Mouse (Mus musculus) CD4-positive, CD25-positive, alpha-beta regulatory T cell, adult 2 months (primary cell): ENCODE measurements around the gene Hmcn2.
A peak's percentile ranks its signal among the peaks of the same experiment; 100 is the strongest.

Source experiments
- DNase-seq: peaks from one replicate; pipeline ENCODE4 v3.0.0-alpha.2; 2012; ENCODE audit warnings: low read depth, low spot score

Hmcn2 gene

DNA sequence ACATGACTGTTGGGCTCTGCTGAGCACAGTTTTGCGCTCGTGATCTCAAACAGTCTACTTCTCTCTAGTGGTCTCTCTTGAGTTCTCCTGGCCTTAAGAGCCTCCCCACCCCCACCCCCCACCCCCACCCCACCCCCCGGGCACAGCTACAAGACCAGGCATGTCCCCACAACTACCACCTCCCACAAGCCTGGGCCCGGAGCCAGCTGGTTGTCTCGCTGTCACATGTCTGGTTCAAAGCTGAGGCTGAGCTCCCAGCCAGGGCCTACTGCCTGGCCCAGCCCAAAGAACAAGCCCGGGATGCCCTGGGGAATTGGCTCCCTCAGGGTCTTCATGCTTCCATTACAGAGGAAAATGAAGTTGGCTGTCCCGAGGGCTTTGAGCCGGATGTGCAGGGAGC, 140.1 kb downstream of the Hmcn2 start:
- DNase-seq: no peak

DNA sequence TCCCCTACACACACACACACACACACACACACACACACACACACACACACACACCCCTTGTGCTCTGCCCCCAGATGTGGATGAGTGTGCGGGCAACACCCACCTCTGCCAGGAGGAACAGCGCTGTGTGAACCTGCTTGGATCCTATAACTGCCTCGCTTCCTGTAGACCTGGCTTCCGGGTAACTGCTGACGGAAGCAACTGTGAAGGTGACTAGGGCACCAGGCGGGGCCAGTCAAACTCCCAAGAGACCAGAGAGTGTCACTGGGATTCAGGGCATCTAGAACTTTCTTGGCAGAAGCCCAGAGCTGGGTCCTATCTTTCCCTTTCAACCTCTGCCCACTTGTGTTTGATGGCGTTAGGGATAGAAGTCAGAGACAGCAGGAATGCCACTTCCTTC, 141.2 kb downstream of the Hmcn2 start:
- DNase-seq: peak; percentile 66

DNA sequence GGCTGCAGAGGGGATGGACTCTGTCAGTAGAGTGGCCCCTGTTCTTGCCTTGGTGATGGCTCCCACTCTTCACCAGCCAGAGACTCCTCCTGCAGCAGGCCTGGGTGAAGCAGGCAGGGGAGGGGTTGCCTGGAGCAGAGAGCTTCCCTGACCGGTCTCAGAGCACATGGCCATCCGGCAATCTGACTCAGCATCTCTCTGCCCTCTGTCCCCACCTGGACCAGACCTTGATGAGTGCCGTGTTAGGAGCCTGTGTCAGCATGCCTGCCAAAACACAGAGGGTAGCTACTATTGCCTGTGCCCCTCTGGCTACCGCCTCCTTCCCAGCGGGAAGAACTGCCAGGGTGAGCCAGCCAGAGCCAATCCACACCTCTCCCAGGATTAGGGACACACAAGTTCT, 144.2 kb downstream of the Hmcn2 start:
- no peak for DNase-seq

DNA sequence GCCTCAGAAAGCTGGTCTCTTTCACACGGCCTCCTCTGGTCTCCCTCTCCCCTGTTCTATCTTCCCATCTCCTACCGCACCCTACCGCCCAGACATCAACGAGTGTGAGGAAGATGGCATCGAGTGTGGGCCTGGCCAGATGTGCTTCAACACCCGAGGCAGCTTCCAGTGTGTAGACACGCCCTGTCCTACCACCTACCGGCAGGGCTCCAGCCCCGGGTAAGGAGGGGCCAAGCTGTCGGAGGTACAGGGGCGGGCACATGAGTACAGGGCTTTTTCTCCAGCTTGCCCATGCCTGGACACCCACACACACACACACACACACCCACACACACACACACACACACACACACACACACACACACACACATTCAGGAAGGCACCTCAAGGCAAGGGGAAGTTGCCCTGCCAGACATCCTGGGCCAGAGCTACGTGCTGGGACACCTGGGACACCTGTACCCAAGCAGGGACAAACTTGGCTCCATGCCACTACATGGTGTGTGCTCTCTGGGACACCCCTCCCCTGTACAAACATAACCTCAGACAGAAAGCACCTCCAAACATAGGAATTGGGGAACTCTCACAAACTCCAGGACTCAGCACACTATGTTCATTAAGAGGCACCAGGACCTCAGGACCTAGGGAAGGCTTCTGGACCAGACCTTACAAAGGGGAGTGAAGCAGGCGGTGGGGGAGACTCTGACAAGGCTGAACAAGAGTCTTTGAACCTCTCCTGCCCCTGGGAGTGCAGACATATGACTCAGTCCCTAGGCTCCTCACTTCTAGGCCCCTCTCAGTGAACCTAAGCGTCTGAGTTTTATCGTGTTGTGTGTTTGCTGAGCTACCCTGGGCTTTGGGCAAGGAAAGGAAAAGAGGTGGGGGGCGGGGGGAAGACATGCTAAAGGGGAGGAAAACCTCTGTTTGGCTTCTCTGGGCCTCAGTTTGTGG, 145.0 kb downstream of the Hmcn2 start:
- peak; percentile 64 for DNase-seq

DNA sequence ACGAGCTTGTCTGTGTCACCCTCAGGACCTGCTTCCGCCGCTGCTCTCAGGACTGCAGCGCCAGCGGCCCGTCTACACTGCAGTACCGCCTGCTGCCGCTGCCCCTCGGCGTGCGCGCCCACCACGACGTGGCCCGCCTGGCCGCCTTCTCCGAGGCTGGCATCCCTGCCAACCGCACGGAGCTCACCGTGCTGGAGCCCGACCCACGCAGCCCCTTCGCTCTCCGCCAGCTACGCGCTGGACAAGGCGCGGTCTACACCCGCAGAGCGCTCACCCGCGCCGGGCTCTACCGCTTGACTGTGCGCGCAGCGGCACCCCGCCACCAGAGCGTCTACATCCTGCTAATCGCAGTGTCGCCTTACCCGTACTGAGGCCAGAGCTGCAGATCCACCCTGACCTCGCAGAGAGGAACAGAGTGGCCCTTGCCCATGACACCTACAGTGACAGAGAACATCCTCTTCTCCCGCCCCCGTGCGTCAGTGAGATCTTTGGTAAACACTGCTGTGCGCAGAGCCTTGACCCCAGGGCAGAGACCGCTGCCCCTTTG, 145.9 kb downstream of the Hmcn2 start:
- peak; percentile 87 for DNase-seq

DNA sequence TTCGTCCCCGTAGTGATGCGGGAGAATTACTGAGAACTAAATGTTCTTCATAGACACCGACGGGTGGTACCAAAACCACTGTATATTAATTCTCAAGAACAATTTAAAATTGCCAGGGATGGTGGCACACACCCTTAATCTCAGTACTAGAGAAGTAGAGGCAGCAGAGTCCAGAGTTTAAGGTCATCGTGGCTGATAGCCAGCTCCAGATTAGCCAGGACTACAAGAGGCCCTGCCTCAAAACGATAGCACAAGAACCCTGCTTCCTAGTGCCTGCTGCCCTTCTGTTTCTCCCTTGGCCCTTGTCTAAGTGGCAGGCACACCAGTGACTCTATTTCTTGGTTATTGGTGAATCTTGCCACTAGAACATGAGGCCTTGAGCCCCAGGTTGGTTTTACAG, 146.7 kb downstream of the Hmcn2 start:
- DNase-seq: no peak

DNA sequence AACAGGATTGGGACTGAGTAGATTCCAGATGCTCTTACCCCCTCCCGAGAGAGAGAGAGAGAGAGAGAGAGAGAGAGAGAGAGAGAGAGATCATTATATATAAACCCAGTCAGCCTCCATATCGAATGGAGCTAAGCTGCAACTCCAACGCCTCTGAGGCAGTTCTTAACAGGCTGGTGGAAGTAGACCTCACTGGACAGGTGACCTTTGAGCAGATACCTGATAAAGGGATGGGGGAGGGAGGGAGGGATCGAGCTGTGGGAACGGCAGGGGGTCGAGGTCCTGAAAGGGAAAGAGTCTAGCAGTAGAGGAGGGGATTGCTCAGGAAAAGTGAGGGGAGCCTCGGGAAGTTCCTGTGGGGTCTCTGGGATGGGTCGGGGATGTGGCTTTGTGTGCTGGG, 147.8 kb downstream of the Hmcn2 start:
- DNase-seq: no peak

DNA sequence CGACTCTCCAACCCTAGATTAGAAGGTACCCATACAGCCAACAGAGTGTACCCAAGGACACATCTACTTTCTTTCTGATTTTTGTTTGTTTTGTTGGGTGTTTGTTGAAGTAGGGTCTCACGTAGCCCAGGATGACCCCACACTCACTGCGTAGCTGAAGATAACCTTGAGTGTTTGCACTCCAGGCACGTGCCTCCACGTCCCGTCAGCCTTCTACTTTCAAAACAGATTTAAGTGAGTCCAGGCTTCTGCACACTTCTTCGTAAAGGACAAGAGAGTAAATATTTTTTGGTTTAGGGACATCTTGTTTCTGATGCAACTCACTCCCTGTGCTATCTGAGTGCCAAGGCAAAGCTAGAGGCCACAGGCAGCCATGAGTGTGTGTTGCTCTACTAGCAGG, 149.0 kb downstream of the Hmcn2 start:
- DNase-seq: no peak

DNA sequence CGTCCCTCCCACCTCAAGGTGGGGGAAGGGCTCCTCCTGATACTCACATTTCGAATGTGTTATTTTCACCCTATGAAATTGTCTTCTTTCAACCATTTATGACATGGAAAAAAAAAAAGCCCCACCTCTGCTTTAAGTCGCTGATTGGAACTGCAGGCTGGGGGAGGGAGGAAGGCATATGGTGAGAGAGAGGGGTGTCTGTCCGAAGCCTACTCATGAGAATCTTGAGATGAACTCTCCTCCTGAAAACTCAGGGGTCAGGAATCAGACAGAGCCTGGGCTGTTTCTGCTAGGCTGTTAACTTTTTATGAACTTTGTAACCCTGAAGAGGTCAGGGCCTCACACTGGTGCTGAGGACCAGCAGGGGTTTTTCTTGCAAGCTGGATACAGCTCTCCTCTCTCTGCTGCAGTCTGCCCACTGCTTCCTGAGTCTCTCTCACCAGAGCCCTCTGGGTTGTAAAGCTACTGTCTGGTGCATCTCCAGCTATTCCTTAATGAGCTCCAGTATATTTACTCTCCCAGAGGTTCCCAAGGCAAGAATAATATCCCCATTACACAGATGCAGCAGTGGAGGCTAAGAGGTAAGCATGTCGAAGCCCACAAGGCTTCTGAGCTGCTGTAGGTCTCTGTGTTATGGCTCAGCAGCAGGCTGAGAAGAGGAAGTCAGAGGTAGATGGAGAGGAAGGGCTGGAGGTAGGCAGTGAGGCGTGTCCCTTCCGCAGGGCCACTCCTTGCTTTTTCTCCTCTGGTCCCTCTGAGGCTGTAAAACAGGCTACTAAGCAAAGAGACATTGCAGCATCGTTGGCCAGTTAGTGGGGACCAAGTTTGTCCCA, 149.7 kb downstream of the Hmcn2 start:
- DNase-seq: peak; percentile 45

DNA sequence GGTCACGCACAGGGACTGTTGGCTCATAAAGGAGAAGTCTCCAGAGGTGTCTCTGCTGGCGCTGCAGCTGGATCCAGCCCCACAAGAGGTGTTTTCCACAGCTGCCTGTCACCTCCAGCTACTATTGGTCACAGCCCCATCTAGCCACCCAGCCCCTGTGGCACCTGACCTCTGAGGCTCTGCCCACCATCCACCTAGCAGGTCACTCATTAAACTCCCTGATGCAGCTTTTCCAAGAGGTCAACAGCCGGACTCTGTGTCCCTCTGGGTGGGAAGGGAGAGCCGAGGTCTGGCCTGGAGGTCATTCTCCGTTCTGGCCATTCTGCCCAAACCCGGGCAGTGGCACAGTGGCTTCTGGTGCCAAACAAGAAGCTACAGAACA, 150.3 kb downstream of the Hmcn2 start:
- no peak for DNase-seq

DNA sequence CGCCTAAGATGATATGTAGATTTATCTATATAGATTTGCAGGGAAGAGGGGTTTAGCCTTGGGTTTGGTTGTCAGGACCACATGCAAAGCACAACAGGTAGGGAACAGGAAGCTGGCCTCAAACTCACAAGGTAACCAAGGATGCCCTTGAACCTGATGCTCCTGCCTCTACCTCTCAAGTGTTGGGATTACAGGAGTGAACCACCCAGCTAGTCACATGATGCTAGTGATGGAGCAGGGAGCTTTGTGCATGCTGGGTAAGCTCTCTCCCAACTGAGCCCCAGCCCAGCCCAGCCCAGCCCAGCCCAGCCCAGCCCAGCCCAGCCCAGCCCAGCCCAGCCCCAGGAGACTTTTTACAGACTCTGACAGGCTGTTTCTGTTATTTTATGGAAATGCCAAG, 153.2 kb downstream of the Hmcn2 start:
- DNase-seq: no peak

DNA sequence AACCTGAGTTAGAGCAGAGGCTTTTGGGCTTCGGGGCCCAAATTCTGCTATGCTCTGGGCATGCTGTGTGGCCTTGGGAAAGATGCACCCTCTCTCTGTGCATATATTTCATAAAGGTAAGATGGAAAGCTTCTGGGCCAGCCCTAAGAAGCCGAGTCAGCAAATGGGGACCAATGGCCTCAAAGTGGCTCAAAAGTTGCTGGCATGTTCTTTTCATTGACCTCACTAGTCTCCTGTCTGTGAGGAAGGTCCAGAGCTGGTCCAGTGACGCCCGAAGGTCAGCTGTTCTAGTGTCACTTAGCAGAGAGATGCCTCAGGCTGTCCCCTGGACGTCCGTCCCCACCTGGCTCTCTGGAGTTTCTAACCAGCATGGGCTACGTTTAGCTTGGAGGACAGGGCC, 154.6 kb downstream of the Hmcn2 start:
- DNase-seq: no peak

DNA sequence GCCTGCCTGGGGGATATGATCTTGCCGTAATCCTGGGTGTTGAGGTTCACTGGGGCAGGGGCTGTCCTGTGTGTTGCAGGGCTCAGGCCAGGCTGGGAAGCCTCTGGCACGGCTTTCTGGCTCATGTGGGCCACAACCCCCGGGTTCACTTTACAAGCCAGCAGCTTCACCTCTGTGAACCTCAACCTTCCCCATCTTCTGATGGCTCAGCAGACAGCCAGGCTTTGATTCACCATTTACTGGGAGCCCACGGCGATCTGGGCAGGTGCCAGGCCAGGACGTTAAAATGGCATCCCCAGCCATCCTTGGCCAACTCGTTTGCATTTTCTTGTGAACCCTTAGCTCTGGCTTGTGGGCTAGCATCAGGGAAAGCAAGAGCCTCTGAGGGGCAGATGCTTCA, 155.3 kb downstream of the Hmcn2 start:
- no peak for DNase-seq

DNA sequence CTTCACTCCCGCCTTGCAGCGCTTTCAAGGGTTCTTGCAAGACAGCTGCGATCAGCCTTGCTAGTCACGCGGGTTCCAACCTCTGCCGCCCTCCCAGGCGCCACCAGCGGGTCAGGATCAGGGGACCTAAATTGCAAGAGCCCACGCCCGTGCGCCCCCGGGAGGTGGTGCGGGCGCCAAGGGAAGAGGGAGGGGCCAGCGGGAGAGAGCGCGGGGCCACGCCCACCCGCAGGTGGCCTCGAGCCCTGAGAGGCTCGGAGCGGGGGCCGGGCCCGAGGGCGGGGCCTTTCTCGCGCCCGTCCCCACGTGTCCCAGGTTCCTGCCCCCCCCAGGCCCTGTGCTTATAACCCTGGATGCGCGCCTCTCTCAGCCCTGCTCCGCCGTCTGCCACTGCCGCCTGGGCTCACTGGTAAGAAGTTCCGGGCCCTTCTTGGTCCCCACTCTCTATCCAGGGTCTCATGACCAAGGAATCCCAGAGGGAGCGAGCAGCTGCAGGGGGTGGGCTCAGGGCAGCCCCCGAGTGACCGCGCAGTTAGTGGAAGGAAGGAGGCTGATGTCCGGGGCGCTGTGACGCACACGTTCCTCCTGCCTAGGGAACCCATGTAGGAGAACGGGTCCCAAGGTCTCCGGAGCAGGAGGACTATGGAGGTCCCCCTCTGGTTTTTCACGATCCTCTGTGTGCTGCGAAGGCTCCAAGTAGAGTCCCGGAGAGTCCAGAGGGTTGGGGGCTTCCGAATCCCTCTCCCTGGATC, 155.9 kb downstream of the Hmcn2 start, which contains the start of gene Ass1:
TSS of gene Ass1 (plus strand) at position 277 of the 752 bp plus-strand sequence.
- DNase-seq: peak; percentile 96

DNA sequence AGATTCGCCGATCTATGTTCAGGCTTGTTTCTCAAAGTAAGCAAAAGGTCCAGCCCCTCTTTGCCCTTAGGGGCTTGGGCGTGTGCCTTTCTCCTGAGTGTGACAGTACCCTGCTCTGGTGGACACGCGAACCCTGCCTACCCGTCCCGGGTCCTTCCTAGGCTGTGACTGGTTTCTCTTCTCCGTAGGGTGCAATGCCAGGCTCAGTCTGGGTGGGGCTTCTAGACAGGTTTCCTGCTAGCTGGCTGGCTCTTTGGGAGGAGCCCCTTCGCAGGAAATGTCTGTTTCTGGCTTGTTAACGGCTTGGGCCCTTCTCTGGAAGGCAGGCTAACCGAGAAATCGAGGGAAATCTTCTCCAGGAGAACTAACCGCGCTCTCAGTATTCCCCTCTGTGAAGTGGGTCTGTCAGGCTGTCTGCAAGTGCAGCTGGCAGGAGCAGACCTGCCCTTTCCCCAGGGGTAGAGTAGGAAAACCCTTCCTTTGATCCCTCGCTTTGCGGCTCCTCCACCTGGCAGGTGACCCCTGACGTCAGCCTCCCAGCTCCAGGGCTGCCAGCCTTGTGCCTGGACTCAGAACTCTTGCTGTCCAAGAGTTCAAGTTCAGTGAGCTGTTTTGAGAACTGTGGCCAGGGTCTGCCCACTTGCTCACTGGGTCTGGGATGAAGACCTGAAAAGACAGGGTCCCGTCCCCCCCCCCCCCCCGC, 156.6 kb downstream of the Hmcn2 start:
- DNase-seq: peak; percentile 75

DNA sequence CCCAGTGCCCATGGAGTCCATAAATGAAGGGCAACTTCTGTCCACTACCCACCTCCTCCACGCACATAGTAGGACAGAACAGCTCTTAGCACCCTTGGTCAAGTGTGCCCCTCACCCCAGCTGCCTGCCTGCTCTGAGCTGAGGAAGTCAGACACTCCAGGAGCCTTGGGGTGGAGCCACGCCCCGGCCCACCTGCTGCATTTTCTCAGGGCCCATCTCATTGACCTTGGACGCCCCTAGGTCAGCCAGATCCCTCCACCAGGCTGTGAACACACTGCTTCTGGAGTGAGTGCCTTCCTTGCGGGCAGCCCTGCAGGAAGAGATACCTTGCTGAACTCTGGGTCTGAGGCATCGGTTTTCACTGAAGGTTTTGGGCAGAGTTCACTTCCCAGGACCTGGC, 157.4 kb downstream of the Hmcn2 start:
- no peak for DNase-seq

DNA sequence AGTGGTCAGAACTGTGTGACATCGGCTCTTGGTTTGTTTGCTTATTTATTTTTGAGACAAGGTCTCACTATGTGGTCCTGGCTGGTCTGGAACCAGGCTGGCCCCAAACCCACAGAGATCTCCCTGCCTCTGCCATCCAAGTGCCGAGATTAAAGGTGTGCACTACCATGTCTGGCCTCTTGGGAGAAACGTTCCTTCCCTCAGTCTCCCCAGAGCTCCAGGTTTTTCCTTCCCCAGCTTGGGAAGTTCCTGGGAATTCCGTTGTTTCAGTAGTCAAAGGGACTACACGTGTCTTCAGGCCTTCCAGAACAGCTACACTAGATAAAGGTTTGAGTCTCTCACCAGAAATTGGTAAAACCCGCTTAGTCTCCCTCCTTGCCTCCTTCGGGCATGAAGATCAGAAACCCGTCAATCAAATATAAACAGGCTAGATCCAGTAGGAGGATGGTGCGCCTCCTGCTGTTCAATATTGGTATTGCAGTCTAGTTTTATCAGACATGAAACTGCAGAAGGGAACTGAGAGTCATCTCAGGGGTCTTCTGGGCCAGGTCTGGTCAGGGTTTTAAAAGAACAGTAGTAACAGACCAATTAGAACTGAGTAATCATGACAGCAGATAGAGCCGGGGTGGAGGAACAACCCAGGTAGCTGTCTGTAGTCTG, 158.3 kb downstream of the Hmcn2 start:
- DNase-seq: peak; percentile 90

DNA sequence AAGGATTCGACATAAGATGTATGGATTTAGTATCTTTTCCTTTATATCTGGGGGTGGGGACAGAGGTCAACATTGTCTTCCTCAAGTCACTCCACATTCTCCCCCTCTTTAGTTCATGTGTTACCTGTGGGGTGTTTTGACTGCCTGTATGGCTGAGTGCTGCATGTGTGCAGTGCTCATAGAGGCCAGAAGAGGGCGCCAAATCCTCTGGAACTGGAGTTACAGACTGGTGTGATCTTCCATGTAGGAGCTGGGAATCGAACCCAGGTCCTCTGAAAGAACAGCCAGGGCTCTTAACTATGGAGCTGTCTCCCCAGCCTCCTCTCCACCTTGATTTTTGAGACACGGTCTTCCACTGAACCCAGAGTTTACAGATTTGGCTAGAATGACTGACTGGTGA, 159.7 kb downstream of the Hmcn2 start:
- DNase-seq: peak; percentile 70

DNA sequence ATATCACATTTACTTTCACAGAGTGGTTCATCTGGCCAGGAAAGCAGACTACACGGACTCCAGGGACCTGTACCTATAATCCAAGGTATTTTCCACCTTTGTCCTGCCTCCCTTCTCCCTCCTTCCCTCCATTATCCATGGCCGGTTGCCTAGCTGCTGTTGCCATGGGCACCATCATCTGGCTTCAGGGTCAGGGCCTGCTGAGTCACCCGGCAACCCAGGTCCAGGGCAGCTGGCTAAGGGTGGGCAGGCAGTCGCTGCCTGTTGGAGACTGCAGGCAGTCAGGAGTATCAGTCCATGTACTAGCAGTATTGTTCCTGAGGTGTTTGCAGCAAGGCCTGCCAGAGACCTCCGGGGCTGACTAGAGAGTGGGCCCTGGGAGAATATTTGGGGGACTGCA, 160.5 kb downstream of the Hmcn2 start:
- DNase-seq: no peak

DNA sequence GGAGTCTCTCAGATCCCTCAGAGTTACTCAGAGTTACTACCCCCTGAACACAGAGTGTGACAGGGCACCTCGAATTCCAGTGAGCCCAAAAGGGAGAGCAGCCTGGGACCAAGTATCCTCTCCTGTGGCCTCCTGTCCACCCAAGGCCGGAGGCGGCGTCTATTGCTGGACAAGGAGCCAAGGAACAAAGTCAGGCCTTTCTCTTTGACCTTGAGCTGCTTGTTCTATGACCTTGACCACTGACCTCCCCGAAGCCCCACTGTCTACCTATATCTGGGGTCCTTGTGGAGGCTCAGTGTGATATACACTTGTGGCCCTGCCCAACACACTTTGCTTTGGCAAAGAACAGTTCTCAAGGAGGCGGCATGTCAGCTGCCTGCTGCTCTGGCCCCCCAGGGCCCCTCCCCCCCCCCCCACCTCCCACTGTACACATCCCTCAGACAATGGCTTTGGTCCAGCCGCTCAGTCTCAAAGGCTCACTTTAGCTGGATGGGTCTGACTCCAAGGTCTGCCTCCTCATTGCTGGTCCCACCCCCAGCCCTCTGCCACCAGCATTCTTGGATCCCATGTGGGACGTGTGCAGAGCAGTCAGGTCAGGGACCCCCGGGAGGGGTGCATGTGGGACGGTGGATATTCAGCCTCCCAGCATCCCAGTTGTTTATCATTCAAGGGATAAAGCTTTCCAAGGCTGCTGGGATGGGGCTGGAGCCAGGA, 162.0 kb downstream of the Hmcn2 start:
- no peak for DNase-seq
